Mouse (Mus musculus) CH12.LX (cell line): ENCODE results near the gene Ampd3. TPM values are rescaled to one million over a fixed set of nuclear protein-coding genes. Genes with fewer than 3 reads are reported as not detected.

Source experiments
- DNase-seq: peaks from one replicate; pipeline ENCODE4 v3.0.0-alpha.2; 2013; ENCODE audit errors: extremely low read depth
- H3K27ac ChIP-seq: 2 replicates; pipeline ENCODE4 v1.5.1; 2012; ENCODE audit warnings: low read depth, mild to moderate bottlenecking, control low read depth, moderate library complexity; ENCODE audit not compliant: insufficient read depth
- H3K27me3 ChIP-seq: replicated peaks from 2 replicates; pipeline ENCODE3; 2012; ENCODE audit warnings: inconsistent platforms
- H3K36me3 ChIP-seq, 2 experiments: replicated peaks in 1 of 2; 2 replicates each; pipeline versions ENCODE3 to v1.6.1; 2012; ENCODE audit warnings: inconsistent platforms in 1 of 2, low read length in 1 of 2, mild to moderate bottlenecking in 1 of 2, mixed read lengths in 1 of 2, moderate library complexity in 1 of 2; ENCODE audit not compliant: control insufficient read depth in 1 of 2, insufficient read depth in 1 of 2
- H3K4me1 ChIP-seq, 2 experiments: 2 replicates each; pipeline ENCODE4 v1.6.1; 2012; ENCODE audit warnings: inconsistent platforms in 1 of 2, moderate library complexity in 1 of 2; ENCODE audit not compliant: insufficient read depth in 2 of 2, control insufficient read depth in 1 of 2
- H3K4me2 ChIP-seq: 2 replicates; pipeline ENCODE4 v1.6.1; 2012; ENCODE audit warnings: low read depth, mild to moderate bottlenecking, control low read depth; ENCODE audit not compliant: poor library complexity, insufficient read depth, severe bottlenecking
- H3K4me3 ChIP-seq, 3 experiments: fragments of 150-350 bp in 1 of 3; sonication (generic) in 1 of 3; replicated peaks in 1 of 3; 2 replicates each; pipeline versions ENCODE3 to v1.5.1; 2011 to 2012; ENCODE audit warnings: low read depth in 2 of 3, low read length in 2 of 3, mild to moderate bottlenecking in 2 of 3, moderate library complexity in 2 of 3, control low read depth in 1 of 3, improper control_type of control experiment in 1 of 3, inconsistent platforms in 1 of 3, mixed read lengths in 1 of 3; ENCODE audit not compliant: poor library complexity in 1 of 3
- H3K79me2 ChIP-seq: replicated peaks from 2 replicates; pipeline ENCODE4 v1.6.1; 2012; ENCODE audit warnings: mild to moderate bottlenecking, moderate library complexity; ENCODE audit not compliant: control insufficient read depth, poor library complexity, insufficient read depth, severe bottlenecking; ENCODE audit errors: extremely low read depth
- H3K9ac ChIP-seq: 2 replicates; pipeline ENCODE4 v1.6.1; 2012; ENCODE audit warnings: low read depth, mild to moderate bottlenecking, control low read depth, moderate library complexity; ENCODE audit not compliant: insufficient read depth
- H3K9me3 ChIP-seq: replicated peaks from 2 replicates; pipeline ENCODE3; 2012; ENCODE audit warnings: low read length, inconsistent platforms, mixed read lengths
- BHLHE40 ChIP-seq: IDR thresholded peaks from 2 replicates; pipeline ENCODE4 v1.6.1; 2011; ENCODE audit warnings: mild to moderate bottlenecking, low read depth, low read length, improper control_type of control experiment
- CTCF ChIP-seq, 2 experiments: IDR thresholded peaks in 1 of 2; conservative IDR thresholded peaks in 1 of 2; 2 replicates each; pipeline ENCODE4 v1.5.1; 2011 to 2012; ENCODE audit warnings: low read depth in 2 of 2, low read length in 2 of 2, improper control_type of control experiment in 1 of 2, inconsistent platforms in 1 of 2, mild to moderate bottlenecking in 1 of 2, moderate library complexity in 1 of 2
- E2F4 ChIP-seq: IDR thresholded peaks from 2 replicates; pipeline ENCODE4 v1.6.1; 2011; ENCODE audit warnings: low read depth, low read length, improper control_type of control experiment; ENCODE audit not compliant: insufficient replicate concordance
- ELF1 ChIP-seq: IDR thresholded peaks from 2 replicates; pipeline ENCODE4 v1.6.1; 2014; ENCODE audit warnings: low read depth, mild to moderate bottlenecking, inconsistent platforms, low read length, improper control_type of control experiment
- EP300 ChIP-seq: IDR thresholded peaks from 2 replicates; pipeline ENCODE4 v1.6.1; 2011; ENCODE audit warnings: low read length, improper control_type of control experiment
- GABPA ChIP-seq: IDR thresholded peaks from 2 replicates; pipeline ENCODE4 v1.6.1; 2012; ENCODE audit warnings: low read depth, low read length, improper control_type of control experiment, inconsistent platforms; ENCODE audit not compliant: insufficient replicate concordance
- HCFC1 ChIP-seq: IDR thresholded peaks from 2 replicates; pipeline ENCODE4 v1.6.1; 2012; ENCODE audit warnings: low read depth, mild to moderate bottlenecking, inconsistent platforms, low read length, improper control_type of control experiment
- IRF4 ChIP-seq: IDR thresholded peaks from 2 replicates; pipeline ENCODE4 v1.6.1; 2014; ENCODE audit warnings: low read depth, mild to moderate bottlenecking, inconsistent platforms, low read length, improper control_type of control experiment
- JUN ChIP-seq: IDR thresholded peaks from 2 replicates; pipeline ENCODE4 v1.6.1; 2011; ENCODE audit warnings: low read depth, mild to moderate bottlenecking, low read length, improper control_type of control experiment, moderate library complexity; ENCODE audit not compliant: insufficient read depth
- JUND ChIP-seq: conservative IDR thresholded peaks from 2 replicates; pipeline ENCODE4 v1.6.1; 2011; ENCODE audit warnings: low read depth, low read length, improper control_type of control experiment
- KAT2A ChIP-seq: IDR thresholded peaks from 2 replicates; pipeline ENCODE4 v1.6.1; 2012; ENCODE audit warnings: low read length, improper control_type of control experiment, inconsistent platforms; ENCODE audit not compliant: insufficient replicate concordance
- MAFK ChIP-seq: IDR thresholded peaks from 2 replicates; pipeline ENCODE4 v1.6.1; 2011; ENCODE audit warnings: low read length, improper control_type of control experiment; ENCODE audit not compliant: insufficient replicate concordance
- MAX ChIP-seq: IDR thresholded peaks from 2 replicates; pipeline ENCODE4 v1.6.1; 2011; ENCODE audit warnings: low read length, improper control_type of control experiment
- MAZ ChIP-seq: IDR thresholded peaks from 2 replicates; pipeline ENCODE4 v1.6.1; 2012; ENCODE audit warnings: low read depth, mild to moderate bottlenecking, inconsistent platforms, low read length, improper control_type of control experiment, moderate library complexity
- MEF2A ChIP-seq: IDR thresholded peaks from 2 replicates; pipeline ENCODE4 v1.6.1; 2014; ENCODE audit warnings: low read depth, mild to moderate bottlenecking, inconsistent platforms, low read length, improper control_type of control experiment, borderline replicate concordance
- MXI1 ChIP-seq: IDR thresholded peaks from 2 replicates; pipeline ENCODE4 v1.6.1; 2011; ENCODE audit warnings: mild to moderate bottlenecking, low read depth, low read length, improper control_type of control experiment
- MYC ChIP-seq: IDR thresholded peaks from 2 replicates; pipeline ENCODE4 v1.6.1; 2011; ENCODE audit warnings: low read depth, mild to moderate bottlenecking, improper control_type of control experiment, low read length
- NELFE ChIP-seq: IDR thresholded peaks from 2 replicates; pipeline ENCODE4 v1.6.1; 2011; ENCODE audit warnings: low read depth, low read length, improper control_type of control experiment
- NRF1 ChIP-seq: IDR thresholded peaks from 2 replicates; pipeline ENCODE4 v1.6.1; 2014; ENCODE audit warnings: low read depth, mild to moderate bottlenecking, inconsistent platforms, low read length, improper control_type of control experiment, moderate library complexity
- PAX5 ChIP-seq: IDR thresholded peaks from 2 replicates; pipeline ENCODE4 v1.6.1; 2012; ENCODE audit warnings: low read length, inconsistent platforms, mixed read lengths
- POLR2A ChIP-seq: IDR thresholded peaks from 2 replicates; pipeline ENCODE4 v1.6.1; 2011; ENCODE audit warnings: low read depth, mild to moderate bottlenecking, improper control_type of control experiment, low read length
- POLR2AphosphoS2 ChIP-seq: IDR thresholded peaks from 2 replicates; pipeline ENCODE4 v1.6.1; 2011; ENCODE audit warnings: low read depth, low read length, improper control_type of control experiment
- RAD21 ChIP-seq: IDR thresholded peaks from 2 replicates; pipeline ENCODE4 v1.6.1; 2011; ENCODE audit warnings: low read depth, mild to moderate bottlenecking, low read length, improper control_type of control experiment, moderate library complexity
- RCOR1 ChIP-seq: conservative IDR thresholded peaks from 2 replicates; pipeline ENCODE4 v1.6.1; 2012; ENCODE audit warnings: low read depth, mild to moderate bottlenecking, inconsistent platforms, low read length, improper control_type of control experiment
- TCF12 ChIP-seq: IDR thresholded peaks from 2 replicates; pipeline ENCODE4 v1.6.1; 2014; ENCODE audit warnings: low read depth, mild to moderate bottlenecking, inconsistent platforms, low read length, improper control_type of control experiment
- UBTF ChIP-seq: IDR thresholded peaks from 2 replicates; pipeline ENCODE4 v1.6.1; 2012; ENCODE audit warnings: low read depth, mild to moderate bottlenecking, inconsistent platforms, low read length, improper control_type of control experiment, moderate library complexity
- USF1 ChIP-seq: IDR thresholded peaks from 2 replicates; pipeline ENCODE4 v1.6.1; 2014; ENCODE audit warnings: low read depth, mild to moderate bottlenecking, inconsistent platforms, low read length, improper control_type of control experiment
- USF2 ChIP-seq: conservative IDR thresholded peaks from 2 replicates; pipeline ENCODE4 v1.6.1; 2011; ENCODE audit warnings: low read depth, low read length, improper control_type of control experiment
- ZKSCAN1 ChIP-seq: IDR thresholded peaks from 2 replicates; pipeline ENCODE4 v1.6.1; 2012; ENCODE audit warnings: low read depth, inconsistent platforms, low read length, improper control_type of control experiment, borderline replicate concordance
- ZMIZ1 ChIP-seq: IDR thresholded peaks from 2 replicates; pipeline ENCODE4 v1.6.1; 2012; ENCODE audit warnings: low read depth, mild to moderate bottlenecking, inconsistent platforms, low read length, improper control_type of control experiment
- dilution Hi-C: fragments of 300-500 bp; cut with MboI; formaldehyde crosslinking; loops from 2 replicates; pipeline ENCODE4 v1.14.3; 2020; ENCODE audit warnings: low sequenced_read_pairs; ENCODE audit not compliant: extremely low pct_unique_long_range_greater_than_20kb, extremely low pct_ligation_motif_present
- in situ Hi-C: fragments of 300-500 bp; cut with MboI; formaldehyde crosslinking; loops from 3 replicates; pipeline ENCODE4 v1.14.3; 2019; ENCODE audit warnings: low sequenced_read_pairs, low pct_ligation_motif_present, low pct_unique_long_range_greater_than_20kb, mixed read lengths
- polyA plus RNA-seq: library from polyadenylated mRNA; unstranded; fragments of >175 nt; gene quantifications from 2 replicates; pipeline ENCODE4 v1.2.1, GENCODE M21; 2012; ENCODE audit warnings: low read depth; ENCODE audit not compliant: insufficient read length
- total RNA-seq, 2 experiments: library from RNA; depleted of rRNA; stranded (reverse); fragments of 300-350 nt in 1 of 2; fragments of >200 nt in 1 of 2; gene quantifications; 2 replicates each; pipeline ENCODE4 v1.2.3; 2012 to 2014

Gene Ampd3
- total and polyA plus RNA-seq, 3 experiments = 0.08 to 0.84 (median 0.30) TPM

- Histone ChIP-seq H3K9me3 (no peaks in the 10 kb centered on the region), H3K27me3 (peaks cover 26% of the 10 kb centered on the region), H3K4me2 (no peak overlapping the region), H3K4me3 (no peak overlapping the region), H3K9ac (no peak overlapping the region), H3K4me1 (peaks cover 18 to 30% of the 10 kb centered on the region in 2 experiments), H3K36me3 (no peaks in the 10 kb centered on the region), H3K79me2 (no peaks in the 10 kb centered on the region), H3K27ac (no peak overlapping the region)
- DNase-seq = no peak
- in situ Hi-C loops (loop anchor here (5.0 kb wide), 1 partner anchor 67 kb away; no protein-coding TSS in a partner anchor), dilution Hi-C loops (no loop called here)
- TF ChIP-seq PAX5 (no peak), USF1 (no peak), MYC (no peak), CTCF (conservative IDR thresholded peaks at IDR 0.05 in 1 of 2, IDR thresholded peaks at IDR 0.05 in 1 of 2; ENCODE audit: low read depth in 2 of 2, low read length in 2 of 2) (no peak), ZMIZ1 (no peak), EP300 (no peak)
- TF ChIP-seq, all 38 proteins: peak for 0
Measured at GRCm38 (mm10) chr7:110794722-110795121, 26.7 kb downstream of the Ampd3 start.

- in situ Hi-C loops = loop anchor here (5.0 kb wide), 1 partner anchor 69 kb away; no protein-coding TSS in a partner anchor
- Histone ChIP-seq H3K79me2 (no peaks in the 10 kb centered on the region), H3K4me2 (peak overlapping the region; percentile 6), H3K4me3 (no peak overlapping the region), H3K9me3 (no peaks in the 10 kb centered on the region), H3K9ac (no peak overlapping the region), H3K27ac (no peak overlapping the region), H3K36me3 (no peaks in the 10 kb centered on the region), H3K27me3 (peaks cover 24% of the 10 kb centered on the region), H3K4me1 (peaks cover 18 to 30% of the 10 kb centered on the region in 2 experiments)
- dilution Hi-C loops = no loop called here
- peak; percentile 92 for DNase-seq
- TF ChIP-seq POLR2AphosphoS2 (no peak), NELFE (no peak), MYC (peak; percentile 88), BHLHE40 (peak; percentile 97), MAZ (no peak; the same call in 1 of the 2 replicates), PAX5 (no peak), MEF2A (peak; percentile 90), ELF1 (peak; percentile 19; the same call in 1 of the 2 replicates), KAT2A (no peak), IRF4 (peak; percentile 74), HCFC1 (no peak), E2F4 (no peak), MXI1 (peak; percentile 71; the same call in 1 of the 2 replicates), USF2 (peak; percentile 54), MAX (peak; percentile 95), MAFK (peak; percentile 90), NRF1 (no peak), POLR2A (no peak), RCOR1 (peak; percentile 80; the same call in 1 of the 2 replicates), JUN (no peak), CTCF (conservative IDR thresholded peaks at IDR 0.05 in 1 of 2, IDR thresholded peaks at IDR 0.05 in 1 of 2; ENCODE audit: low read depth in 2 of 2, low read length in 2 of 2) (no peak), EP300 (peak; percentile 77), JUND (no peak), GABPA (no peak), ZKSCAN1 (no peak), UBTF (no peak), RAD21 (no peak), USF1 (peak; percentile 52), ZMIZ1 (no peak), TCF12 (peak; percentile 66; the same call in 1 of the 2 replicates)
Measured at GRCm38 (mm10) chr7:110796367-110797051, 28.5 kb downstream of the Ampd3 start.
